In the genomic region with DNA sequence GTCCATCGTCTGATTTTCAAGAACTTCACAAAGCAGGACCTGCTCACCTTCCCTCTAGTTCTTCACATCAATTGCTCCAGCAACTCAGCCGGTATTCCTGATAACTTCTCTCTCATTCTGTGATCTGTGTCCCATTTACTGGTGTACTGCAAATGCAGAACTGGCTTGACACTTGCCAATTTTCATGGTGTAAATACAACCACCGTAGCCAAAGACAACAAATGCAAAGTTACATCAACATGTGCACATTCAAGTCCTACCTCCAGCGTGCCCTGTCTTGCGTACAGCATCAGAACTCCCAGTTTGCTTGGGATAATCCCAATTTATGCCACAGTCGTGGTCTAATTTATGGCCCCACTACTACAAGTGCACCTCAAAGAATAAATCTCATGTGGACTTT, we compare ENCODE assay signal across 27 mouse cellular contexts. TPM values are rescaled to one million over a fixed set of nuclear protein-coding genes. Genes with fewer than 3 reads are reported as not detected.
"Had no signal": no experiment of that assay in that cellular context is flagged by ENCODE, and none has a peak within 500 bp of the region (broad histone marks: within the 10 kb centered on the region; RNA-seq: fewer than 3 reads in every experiment).

No protein-coding gene starts in this region.

- H3K9ac ChIP-seq: embryonic facial prominence, embryonic 12.5 days; embryonic facial prominence, embryonic 13.5 days; embryonic facial prominence, embryonic 15.5 days; forebrain, embryonic 12.5 days; forebrain, embryonic 13.5 days; forebrain, embryonic 15.5 days; forebrain, postnatal 0 days had no signal

- H3K9me3 ChIP-seq: embryonic facial prominence, embryonic 10.5 days; embryonic facial prominence, embryonic 12.5 days; embryonic facial prominence, embryonic 13.5 days; embryonic facial prominence, embryonic 15.5 days; forebrain, embryonic 12.5 days; forebrain, embryonic 13.5 days; forebrain, embryonic 15.5 days had no signal

- H3K27me3 ChIP-seq: embryonic facial prominence, embryonic 12.5 days; embryonic facial prominence, embryonic 13.5 days; embryonic facial prominence, embryonic 15.5 days; forebrain, embryonic 12.5 days; forebrain, embryonic 13.5 days; forebrain, embryonic 15.5 days had no signal

- H3K4me1 ChIP-seq: embryonic facial prominence, embryonic 12.5 days; embryonic facial prominence, embryonic 15.5 days had no signal

- ATAC-seq: forebrain, embryonic 13.5 days; forebrain, embryonic 14.5 days; forebrain, embryonic 15.5 days; forebrain, embryonic 16.5 days; forebrain, postnatal 0 days had no signal

- H3K4me2 ChIP-seq: embryonic facial prominence, embryonic 12.5 days; embryonic facial prominence, embryonic 13.5 days; embryonic facial prominence, embryonic 15.5 days; forebrain, embryonic 12.5 days; forebrain, embryonic 13.5 days; forebrain, embryonic 15.5 days had no signal

- H3K4me3 ChIP-seq: embryonic facial prominence, embryonic 10.5 days; embryonic facial prominence, embryonic 12.5 days; embryonic facial prominence, embryonic 13.5 days; embryonic facial prominence, embryonic 15.5 days; erythroblast, embryonic 14.5 days; forebrain, embryonic 10.5 days; forebrain, embryonic 12.5 days; forebrain, embryonic 13.5 days; forebrain, embryonic 15.5 days; gastrocnemius, adult 2 months; heart, adult 2 months had no signal

- H3K36me3 ChIP-seq: embryonic facial prominence, embryonic 10.5 days; embryonic facial prominence, embryonic 12.5 days; embryonic facial prominence, embryonic 13.5 days; forebrain, embryonic 10.5 days; forebrain, embryonic 12.5 days; forebrain, embryonic 15.5 days had no signal

- DNase-seq: cerebellum, adult 9-10 months; cerebellum, adult 9-11 months; cerebellum, postnatal 10 days; cerebellum, postnatal 14 days; cerebellum, postnatal 25 days; cerebellum, postnatal 36 days; embryo, embryonic 11 days; forebrain, postnatal 0 days; gastrocnemius, adult 2 months; gastrocnemius, postnatal 10 days; gastrocnemius, postnatal 14 days; gastrocnemius, postnatal 25 days; gastrocnemius, postnatal 36 days; heart, adult 11 months; heart, adult 18-20 months; heart, adult 2 months had no signal

- H3K27ac ChIP-seq: embryonic facial prominence, embryonic 10.5 days; embryonic facial prominence, embryonic 12.5 days; embryonic facial prominence, embryonic 13.5 days; embryonic facial prominence, embryonic 15.5 days; forebrain, embryonic 10.5 days; forebrain, embryonic 12.5 days; forebrain, embryonic 13.5 days; forebrain, embryonic 15.5 days; gastrocnemius, adult 2 months; heart, adult 2 months had no signal

RNA-seq across cellular contexts. Expression of a gene that starts 15.5 kb away (rescaled TPM):
- polyA plus RNA-seq: erythroblast, embryonic 14.5 days had no signal
